Mouse (Mus musculus) hindbrain, postnatal 0 days (tissue): ENCODE results near the gene Adap2. TPM values are rescaled to one million over a fixed set of nuclear protein-coding genes. Genes with fewer than 3 reads are reported as not detected.

Source experiments
- ATAC-seq: fragments of 200-750 bp; cut with Nextera tagmentation; 2 replicates; pipeline ENCODE4 v1.8.0; 2017; ENCODE audit warnings: mild to moderate bottlenecking, moderate TSS enrichment, moderate library complexity
- DNase-seq: peaks from one replicate; pipeline ENCODE4 v3.0.0-alpha.2; 2015; ENCODE audit warnings: low spot score
- H3K27ac ChIP-seq: fragments of 300-500 bp; sonication (generic); 2 replicates; pipeline ENCODE4 v1.5.1; 2014; ENCODE audit warnings: mild to moderate bottlenecking
- H3K27me3 ChIP-seq: fragments of 300-500 bp; sonication (generic); 2 replicates; pipeline ENCODE4 v1.6.1; 2014; ENCODE audit warnings: low read length, mixed read lengths; ENCODE audit not compliant: insufficient read depth
- H3K36me3 ChIP-seq: fragments of 300-500 bp; sonication (generic); 2 replicates; pipeline ENCODE4 v1.6.1; 2014; ENCODE audit warnings: low read length, mixed read lengths; ENCODE audit not compliant: insufficient read depth
- H3K4me1 ChIP-seq: fragments of 300-500 bp; sonication (generic); 2 replicates; pipeline ENCODE4 v1.6.1; 2014; ENCODE audit warnings: antibody characterized with exemption, low read length, mixed read lengths; ENCODE audit not compliant: insufficient read depth
- H3K4me2 ChIP-seq: fragments of 300-500 bp; sonication (generic); 2 replicates; pipeline ENCODE4 v1.6.1; 2014; ENCODE audit warnings: low read depth, mild to moderate bottlenecking, low read length, moderate library complexity, mixed read lengths
- H3K4me3 ChIP-seq: fragments of 300-500 bp; sonication (generic); 2 replicates; pipeline ENCODE4 v1.5.1; 2014; ENCODE audit warnings: low read length
- H3K9ac ChIP-seq: fragments of 300-500 bp; sonication (generic); replicated peaks from 2 replicates; pipeline ENCODE4 v1.6.1; 2014; ENCODE audit warnings: mild to moderate bottlenecking, low read length, moderate library complexity, mixed read lengths
- H3K9me3 ChIP-seq: fragments of 300-500 bp; sonication (generic); 2 replicates; pipeline ENCODE4 v1.6.1; 2016; ENCODE audit warnings: low read length, mixed read lengths
- CTCF ChIP-seq: IDR thresholded peaks from 2 replicates; pipeline ENCODE4 v1.5.1; 2016; ENCODE audit warnings: antibody characterized with exemption, control low read depth, low read depth
- WGBS: fragments of 180-500 bp; shearing (Covaris S2); extraction: QIAGEN DNeasy Blood & Tissue Kit; methylation state at CpG from one replicate; pipeline ENCODE4 v1.1.7; 2014; 5-methylcytosine and 5-hydroxymethylcytosine counted together
- polyA plus RNA-seq: library from polyadenylated mRNA; unstranded; fragments of >200 nt; fragmentation: Nextera tagmentation; extraction: Ambion mirVana; gene quantifications from 2 replicates; pipeline ENCODE4 v1.2.1, GENCODE M21; 2015
- total RNA-seq: library from RNA; depleted of rRNA; stranded (reverse); fragments of >200 nt; gene quantifications from 2 replicates; pipeline ENCODE4 v1.2.3, GENCODE M21; 2014

The Adap2 gene
- total and polyA plus RNA-seq, 2 experiments from 2014 or later = 4.1 to 4.9 TPM

- Histone ChIP-seq H3K4me1 (no peaks in the 10 kb centered on the region), H3K9me3 (no peaks in the 10 kb centered on the region), H3K4me2 (no peak overlapping the region), H3K9ac (no peak overlapping the region), H3K36me3 (no peaks in the 10 kb centered on the region), H3K27ac (no peak overlapping the region), H3K27me3 (no peaks in the 10 kb centered on the region), H3K4me3 (no peak overlapping the region)
- ATAC-seq = no peak
- WGBS = 83% methylated on average over 3 of the region's 3 CpGs
- DNase-seq = no peak
- TF ChIP-seq CTCF = no peak
Measured at GRCm38 (mm10) chr11:80169629-80170028, 15.7 kb downstream of the Adap2 start.

GRCm38 (mm10) chr11:80170351-80170750 is 16.4 kb downstream of the Adap2 start:
- no peak for DNase-seq
- TF ChIP-seq CTCF = no peak
- 76% methylated on average over 5 of the region's 5 CpGs for WGBS

GRCm38 (mm10) chr11:80171884-80172283 is 18.0 kb downstream of the Adap2 start:
- no peak for DNase-seq
- H3K9ac ChIP-seq = no peak overlapping the region
- no peak for ATAC-seq
- no peak for TF ChIP-seq CTCF
- H3K27me3 ChIP-seq = no peaks in the 10 kb centered on the region
- no peaks in the 10 kb centered on the region for H3K36me3 ChIP-seq
- H3K27ac ChIP-seq = no peak overlapping the region
- H3K4me1 ChIP-seq = no peaks in the 10 kb centered on the region
- no peak overlapping the region for H3K4me3 ChIP-seq
- no peak overlapping the region for H3K4me2 ChIP-seq
- 64% methylated on average over 4 of the region's 4 CpGs for WGBS
- H3K9me3 ChIP-seq = no peaks in the 10 kb centered on the region

More at GRCm38 (mm10) chr11:80170351-80170750, 16.4 kb downstream of the Adap2 start:
- H3K4me1 ChIP-seq = no peaks in the 10 kb centered on the region
- H3K4me3 ChIP-seq = no peak overlapping the region
- H3K9ac ChIP-seq = no peak overlapping the region
- no peak for ATAC-seq
- H3K27ac ChIP-seq = no peak overlapping the region
- no peaks in the 10 kb centered on the region for H3K36me3 ChIP-seq
- no peak overlapping the region for H3K4me2 ChIP-seq
- no peaks in the 10 kb centered on the region for H3K9me3 ChIP-seq
- no peaks in the 10 kb centered on the region for H3K27me3 ChIP-seq

GRCm38 (mm10) chr11:80173963-80174670 is 20.2 kb downstream of the Adap2 start:
- H3K4me2 ChIP-seq = no peak overlapping the region
- H3K27me3 ChIP-seq = no peaks in the 10 kb centered on the region
- WGBS = 83% methylated on average over 11 of the region's 11 CpGs
- H3K9ac ChIP-seq = no peak overlapping the region
- no peaks in the 10 kb centered on the region for H3K4me1 ChIP-seq
- DNase-seq (no peak), ATAC-seq (no peak)
- no peak overlapping the region for H3K27ac ChIP-seq
- no peaks in the 10 kb centered on the region for H3K9me3 ChIP-seq
- no peak for TF ChIP-seq CTCF
- no peak overlapping the region for H3K4me3 ChIP-seq
- H3K36me3 ChIP-seq = no peaks in the 10 kb centered on the region

GRCm38 (mm10) chr11:80176911-80177895 is 23.3 kb downstream of the Adap2 start:
- Histone ChIP-seq H3K9ac (no peak overlapping the region), H3K27ac (no peak overlapping the region), H3K4me2 (no peak overlapping the region), H3K27me3 (no peaks in the 10 kb centered on the region), H3K9me3 (no peaks in the 10 kb centered on the region), H3K36me3 (no peaks in the 10 kb centered on the region), H3K4me3 (no peak overlapping the region), H3K4me1 (no peaks in the 10 kb centered on the region)
- TF ChIP-seq CTCF = no peak
- no peak for DNase-seq
- ATAC-seq = no peak
- WGBS = 76% methylated on average over 11 of the region's 11 CpGs

- DNase-seq = no peak
- no peak overlapping the region for H3K27ac ChIP-seq
- H3K4me3 ChIP-seq = no peak overlapping the region
- H3K27me3 ChIP-seq = no peaks in the 10 kb centered on the region
- no peak overlapping the region for H3K9ac ChIP-seq
- no peaks in the 10 kb centered on the region for H3K4me1 ChIP-seq
- no peak for TF ChIP-seq CTCF
- ATAC-seq = no peak
- no peaks in the 10 kb centered on the region for H3K9me3 ChIP-seq
- H3K4me2 ChIP-seq = no peak overlapping the region
- 82% methylated on average over 8 of the region's 8 CpGs for WGBS
- no peaks in the 10 kb centered on the region for H3K36me3 ChIP-seq
Measured at GRCm38 (mm10) chr11:80178316-80178715, 24.4 kb downstream of the Adap2 start.
